Mouse (Mus musculus) embryonic facial prominence, embryonic 12.5 days (tissue): ENCODE measurements around the gene Efcab8. TPM values are rescaled to one million over a fixed set of nuclear protein-coding genes. Genes with fewer than 3 reads are reported as not detected.

Source experiments
- ATAC-seq: fragments of 200-750 bp; cut with Nextera tagmentation; 2 replicates; pipeline ENCODE4 v1.8.0; 2017; ENCODE audit not compliant: insufficient number of reproducible peaks, insufficient read depth, low FRiP score, low TSS enrichment
- H3K27ac ChIP-seq: fragments of 300-500 bp; sonication (generic); 2 replicates; pipeline ENCODE4 v1.5.1; 2016; ENCODE audit warnings: mild to moderate bottlenecking
- H3K27me3 ChIP-seq: fragments of 300-500 bp; sonication (generic); 2 replicates; pipeline ENCODE4 v1.6.1; 2016; ENCODE audit warnings: mild to moderate bottlenecking, moderate library complexity
- H3K36me3 ChIP-seq: fragments of 300-500 bp; sonication (generic); 2 replicates; pipeline ENCODE4 v1.6.1; 2016; ENCODE audit warnings: mild to moderate bottlenecking
- H3K4me1 ChIP-seq: fragments of 300-500 bp; sonication (generic); 2 replicates; pipeline ENCODE4 v1.6.1; 2016
- H3K4me2 ChIP-seq: fragments of 300-500 bp; sonication (generic); replicated peaks from 2 replicates; pipeline ENCODE4 v1.6.1; 2016; ENCODE audit warnings: mild to moderate bottlenecking, moderate library complexity
- H3K4me3 ChIP-seq: fragments of 300-500 bp; sonication (generic); 2 replicates; pipeline ENCODE4 v1.5.1; 2016; ENCODE audit warnings: mild to moderate bottlenecking
- H3K9ac ChIP-seq: fragments of 300-500 bp; sonication (generic); 2 replicates; pipeline ENCODE4 v1.6.1; 2016; ENCODE audit warnings: mild to moderate bottlenecking, moderate library complexity
- H3K9me3 ChIP-seq: fragments of 300-500 bp; sonication (generic); 2 replicates; pipeline ENCODE4 v1.6.1; 2016; ENCODE audit warnings: mild to moderate bottlenecking, moderate library complexity
- WGBS: fragments of 180-500 bp; shearing (Covaris S2); methylation state at CpG from one replicate; pipeline ENCODE4 v1.1.7; 2016; 5-methylcytosine and 5-hydroxymethylcytosine counted together
- polyA plus RNA-seq: library from polyadenylated mRNA; unstranded; fragments of >200 nt; fragmentation: Nextera tagmentation; extraction: Ambion mirVana; gene quantifications from 2 replicates; pipeline ENCODE4 v1.2.1, GENCODE M21; 2016

Efcab8 gene
- polyA plus RNA-seq: 0.04 and 0.09 TPM in 2 replicates

- ATAC-seq: no peak
- Histone ChIP-seq H3K4me2 (peak within 1 kb of the TSS; percentile 65), H3K4me1 (peaks cover 6% of the 10 kb centered on the region; the same call in 1 of the 2 replicates), H3K9ac (peak within 1 kb of the TSS; percentile 41; the same call in 1 of the 2 replicates), H3K27me3 (no peaks in the 10 kb centered on the region), H3K4me3 (peak within 1 kb of the TSS; percentile 28), H3K9me3 (no peaks in the 10 kb centered on the region), H3K36me3 (no peaks in the 10 kb centered on the region), H3K27ac (no peak within 1 kb of the TSS)
- WGBS: 38% methylated on average over 11 of the region's 12 CpGs
Observed at GRCm38 (mm10) chr2:153779394-153779981, at the start of gene Efcab8. Gene Efcab8, plus strand, starts transcription at chr2:153779931.

- 77% methylated on average over 4 of the region's 4 CpGs for WGBS
- no peaks in the 10 kb centered on the region for H3K9me3 ChIP-seq
- no peak overlapping the region for H3K4me2 ChIP-seq
- no peak overlapping the region for H3K9ac ChIP-seq
- H3K27me3 ChIP-seq: no peaks in the 10 kb centered on the region
- ATAC-seq: no peak
- no peaks in the 10 kb centered on the region for H3K36me3 ChIP-seq
- no peak overlapping the region for H3K4me3 ChIP-seq
- H3K27ac ChIP-seq: no peak overlapping the region
- H3K4me1 ChIP-seq: no peaks in the 10 kb centered on the region
Observed at GRCm38 (mm10) chr2:153734033-153734432, 45.7 kb upstream of the Efcab8 start.

- Histone ChIP-seq H3K4me1 (peaks cover 35% of the 10 kb centered on the region), H3K27ac (peak within 1 kb of the TSS; percentile 92), H3K9ac (peak within 1 kb of the TSS; percentile 93), H3K4me2 (peak within 1 kb of the TSS; percentile 69), H3K36me3 (no peaks in the 10 kb centered on the region), H3K27me3 (no peaks in the 10 kb centered on the region), H3K4me3 (peak within 1 kb of the TSS; percentile 83), H3K9me3 (no peaks in the 10 kb centered on the region)
- 11% methylated on average over 58 of the region's 58 CpGs for WGBS
- peak; percentile 92 for ATAC-seq
Observed at GRCm38 (mm10) chr2:153740500-153741436, 39.0 kb upstream of the Efcab8 start, which contains the start of gene Mapre1. Gene Mapre1, plus strand, starts transcription at chr2:153741274.

DNA sequence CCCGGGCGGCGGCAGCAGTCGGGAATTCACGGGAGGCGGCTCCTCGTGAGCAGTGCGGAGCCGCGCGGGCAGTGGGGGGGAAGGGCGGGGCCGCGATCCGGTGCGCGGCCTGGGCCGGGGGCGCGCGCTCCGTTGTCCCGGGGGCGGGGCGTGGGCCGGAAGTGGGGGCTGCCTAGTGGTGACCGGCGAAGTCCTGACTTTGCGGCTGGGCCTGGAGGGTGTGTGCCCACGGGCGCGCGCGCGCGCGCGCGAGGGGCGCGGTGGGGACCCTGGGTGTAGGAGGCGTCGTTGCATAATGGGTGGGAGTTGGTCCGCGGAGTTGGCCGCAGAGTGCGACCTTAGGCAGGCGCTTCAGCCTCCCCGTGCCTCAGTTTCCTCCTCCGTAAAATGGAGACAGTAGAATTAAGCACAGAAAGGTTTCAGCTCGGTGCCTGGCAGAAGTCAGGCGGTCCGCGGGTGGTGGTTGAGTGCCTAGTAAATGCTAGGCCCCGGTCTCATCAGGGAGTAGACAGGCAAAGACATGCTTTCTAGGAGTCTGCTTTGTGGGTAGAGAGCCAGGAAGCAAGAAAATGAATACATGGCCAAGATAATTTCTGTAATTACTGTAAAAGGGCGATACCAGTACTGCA is 38.2 kb upstream of the Efcab8 start:
- Histone ChIP-seq H3K9ac (peak overlapping the region; percentile 93), H3K4me3 (peak overlapping the region; percentile 83), H3K27ac (peak overlapping the region; percentile 92), H3K27me3 (no peaks in the 10 kb centered on the region), H3K4me1 (peaks cover 40% of the 10 kb centered on the region), H3K4me2 (peak overlapping the region; percentile 69), H3K36me3 (peaks cover 4% of the 10 kb centered on the region), H3K9me3 (no peaks in the 10 kb centered on the region)
- ATAC-seq: peak; percentile 82
- under 1% methylated on average over 42 of the region's 56 CpGs for whole genome bisulfite sequencing

DNA sequence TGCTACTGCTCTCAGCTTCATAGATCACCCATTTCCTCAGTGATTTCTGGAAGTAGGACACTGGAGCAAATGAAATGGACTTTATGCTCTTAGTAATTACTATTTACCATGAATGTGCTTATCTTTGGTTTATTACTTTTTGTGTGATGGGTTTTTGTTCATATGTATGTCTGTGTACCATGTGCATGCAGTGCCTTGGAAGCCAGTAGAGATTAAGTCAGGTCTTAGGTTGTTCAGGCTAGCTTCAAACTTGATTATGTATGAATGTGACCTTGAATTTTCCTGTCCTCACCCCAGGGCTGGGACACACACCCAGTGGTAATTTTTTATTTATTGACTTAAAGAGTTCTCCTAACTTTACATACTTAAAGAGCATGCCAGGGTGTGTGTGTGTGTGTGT is 31.7 kb upstream of the Efcab8 start:
- H3K27ac ChIP-seq: no peak overlapping the region
- peaks cover 25% of the 10 kb centered on the region for H3K4me1 ChIP-seq
- no peak overlapping the region for H3K4me2 ChIP-seq
- no peak overlapping the region for H3K4me3 ChIP-seq
- no peak overlapping the region for H3K9ac ChIP-seq
- H3K9me3 ChIP-seq: no peaks in the 10 kb centered on the region
- no peak for ATAC-seq
- H3K27me3 ChIP-seq: no peaks in the 10 kb centered on the region
- H3K36me3 ChIP-seq: peaks cover 30% of the 10 kb centered on the region

DNA sequence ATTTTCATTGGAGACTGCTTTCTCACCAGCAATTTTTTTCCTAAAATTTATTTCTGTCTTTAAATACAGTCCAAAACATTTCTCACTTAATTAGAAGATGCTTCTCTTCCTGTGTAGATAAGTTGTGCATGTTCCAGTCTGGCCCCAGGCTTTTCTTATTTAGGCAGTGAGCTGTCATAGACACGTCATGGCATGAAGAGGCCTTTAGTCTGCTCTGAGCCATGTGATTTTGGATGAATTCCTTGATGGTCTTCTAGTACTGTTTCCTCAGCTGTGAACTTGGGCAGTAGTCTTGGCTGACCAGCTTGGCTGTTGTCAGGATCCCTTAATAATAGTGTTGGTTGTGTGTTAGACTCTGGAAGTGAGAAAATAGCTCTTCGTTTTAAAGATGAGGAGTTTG is 29.4 kb upstream of the Efcab8 start:
- no peak for ATAC-seq
- Histone ChIP-seq H3K9me3 (no peaks in the 10 kb centered on the region), H3K4me3 (no peak overlapping the region), H3K36me3 (peaks cover 30% of the 10 kb centered on the region), H3K27ac (no peak overlapping the region), H3K27me3 (no peaks in the 10 kb centered on the region), H3K4me2 (no peak overlapping the region), H3K9ac (no peak overlapping the region), H3K4me1 (peaks cover 8% of the 10 kb centered on the region)
- WGBS: 88% methylated on average over 2 of the region's 2 CpGs

GRCm38 (mm10) chr2:153762121-153762520 is 17.6 kb upstream of the Efcab8 start:
- no peaks in the 10 kb centered on the region for H3K27me3 ChIP-seq
- no peak for ATAC-seq
- peaks cover 89% of the 10 kb centered on the region for H3K36me3 ChIP-seq
- no peaks in the 10 kb centered on the region for H3K9me3 ChIP-seq
- no peaks in the 10 kb centered on the region for H3K4me1 ChIP-seq
- H3K27ac ChIP-seq: no peak overlapping the region
- no peak overlapping the region for H3K4me3 ChIP-seq
- H3K9ac ChIP-seq: no peak overlapping the region
- WGBS: 92% methylated on average over 5 of the region's 5 CpGs
- H3K4me2 ChIP-seq: no peak overlapping the region

GRCm38 (mm10) chr2:153767484-153767883 is 12.2 kb upstream of the Efcab8 start:
- Histone ChIP-seq H3K27me3 (no peaks in the 10 kb centered on the region), H3K9me3 (no peaks in the 10 kb centered on the region), H3K4me1 (no peaks in the 10 kb centered on the region), H3K36me3 (peaks cover 66% of the 10 kb centered on the region), H3K4me3 (no peak overlapping the region), H3K4me2 (no peak overlapping the region), H3K27ac (no peak overlapping the region), H3K9ac (no peak overlapping the region)
- no peak for ATAC-seq
- WGBS: 54% methylated on average over 6 of the region's 6 CpGs

GRCm38 (mm10) chr2:153768881-153769280 is 10.8 kb upstream of the Efcab8 start:
- no peaks in the 10 kb centered on the region for H3K9me3 ChIP-seq
- WGBS: 78% methylated on average over 2 of the region's 2 CpGs
- no peak overlapping the region for H3K27ac ChIP-seq
- H3K27me3 ChIP-seq: no peaks in the 10 kb centered on the region
- no peak overlapping the region for H3K4me3 ChIP-seq
- no peak overlapping the region for H3K4me2 ChIP-seq
- peaks cover 65% of the 10 kb centered on the region for H3K36me3 ChIP-seq
- ATAC-seq: no peak
- H3K4me1 ChIP-seq: no peaks in the 10 kb centered on the region
- no peak overlapping the region for H3K9ac ChIP-seq

GRCm38 (mm10) chr2:153772950-153773349 is 6.8 kb upstream of the Efcab8 start:
- H3K36me3 ChIP-seq: peaks cover 38% of the 10 kb centered on the region
- no peaks in the 10 kb centered on the region for H3K27me3 ChIP-seq
- 95% methylated on average over 4 of the region's 4 CpGs for WGBS

GRCm38 (mm10) chr2:153775472-153775871 is 4.3 kb upstream of the Efcab8 start:
- 93% methylated on average over 4 of the region's 4 CpGs for WGBS
- Histone ChIP-seq H3K9ac (no peak overlapping the region), H3K4me3 (no peak overlapping the region), H3K4me2 (no peak overlapping the region), H3K4me1 (peaks cover 6% of the 10 kb centered on the region; the same call in 1 of the 2 replicates), H3K36me3 (peaks cover 33% of the 10 kb centered on the region), H3K27me3 (no peaks in the 10 kb centered on the region), H3K27ac (no peak overlapping the region), H3K9me3 (no peaks in the 10 kb centered on the region)
- ATAC-seq: no peak

More at GRCm38 (mm10) chr2:153772950-153773349, 6.8 kb upstream of the Efcab8 start:
- Histone ChIP-seq H3K9ac (no peak overlapping the region), H3K9me3 (no peaks in the 10 kb centered on the region), H3K4me1 (no peaks in the 10 kb centered on the region), H3K4me2 (no peak overlapping the region), H3K4me3 (no peak overlapping the region), H3K27ac (no peak overlapping the region)
- no peak for ATAC-seq
